Mouse (Mus musculus): ENCODE data around the gene Hoga1.
"Not testable (repeated sequence)": the region's sequence is repeated elsewhere in the genome, so short reads cannot be mapped to it uniquely, and the experiment has no call there.

Gene Hoga1

DNA sequence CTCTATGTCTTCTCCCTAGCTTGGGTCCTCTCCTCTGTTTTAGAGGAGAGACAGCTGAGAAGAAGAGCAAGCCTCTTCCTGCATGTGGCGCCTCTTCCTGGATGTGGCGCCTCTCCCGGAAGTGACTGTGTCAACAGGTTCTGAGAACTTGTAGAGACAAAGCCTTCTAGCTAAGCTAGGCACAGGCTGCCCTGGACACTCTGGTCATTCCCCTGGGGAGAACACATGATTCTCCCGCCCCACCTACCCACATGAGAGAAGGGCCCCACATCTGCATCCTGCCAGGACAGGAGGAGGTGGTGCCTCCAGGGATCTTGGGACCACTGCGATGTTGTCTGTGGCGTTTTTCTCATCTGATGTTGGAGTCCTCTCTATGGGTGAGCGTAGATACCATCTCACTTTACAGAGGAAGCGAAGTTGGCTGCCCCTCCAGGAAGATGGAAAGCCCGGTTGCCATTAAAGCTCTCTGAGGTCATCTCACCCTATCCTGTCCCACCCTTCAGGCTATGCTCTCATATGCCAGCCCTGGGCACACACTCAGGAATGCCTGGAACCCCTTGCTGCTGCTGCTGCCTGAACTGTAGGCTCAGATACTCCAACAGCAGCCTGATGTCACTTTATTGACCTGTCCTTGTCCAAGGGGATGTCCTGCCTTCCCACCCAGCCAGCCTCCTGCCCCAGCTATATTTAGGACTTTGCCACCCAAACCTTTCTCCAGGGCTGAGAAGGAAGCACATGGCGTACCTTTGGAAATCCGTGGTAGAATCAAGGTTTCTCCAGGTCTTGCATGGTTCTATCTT lies 23.2 kb downstream of the Hoga1 start:
- in situ Hi-C loops (cut with MboI, MseI): no loop called here

DNA sequence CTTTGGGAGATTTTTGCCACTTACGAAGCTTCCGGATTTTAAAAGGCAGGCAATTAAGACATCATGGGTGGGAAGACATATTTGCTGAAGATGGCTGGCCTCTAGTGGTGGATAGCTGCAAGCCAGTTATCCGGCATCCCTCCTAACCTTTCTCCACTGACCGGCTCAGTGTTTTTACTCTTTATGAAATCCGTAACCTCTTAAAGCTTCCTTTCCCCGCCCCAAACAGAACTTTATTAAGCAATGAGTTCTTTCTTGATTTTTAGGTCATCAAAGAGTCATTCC lies 23.8 kb downstream of the Hoga1 start:
- in situ Hi-C loops (cut with MboI, MseI): no loop called here

DNA sequence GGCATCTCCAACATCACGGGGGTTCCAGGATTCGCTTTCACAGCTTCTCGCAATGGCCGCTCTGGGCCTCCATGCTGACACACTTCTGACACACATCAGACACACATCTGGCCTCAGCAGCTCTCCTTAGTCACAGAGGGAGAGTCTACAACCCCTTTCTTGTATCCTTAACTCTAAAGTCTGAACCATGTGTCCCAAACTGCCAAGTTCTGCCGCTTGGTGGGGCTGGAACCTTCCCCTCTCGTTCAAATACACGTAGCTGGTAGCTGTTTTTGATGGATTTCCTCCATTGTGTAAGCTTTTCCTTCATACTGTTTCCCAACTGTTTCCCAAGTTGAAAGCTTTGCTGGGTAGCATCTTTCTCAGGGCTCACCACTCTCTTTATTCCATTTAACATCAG lies 25.8 kb downstream of the Hoga1 start:
- in situ Hi-C loops (cut with MboI, MseI): no loop called here

DNA sequence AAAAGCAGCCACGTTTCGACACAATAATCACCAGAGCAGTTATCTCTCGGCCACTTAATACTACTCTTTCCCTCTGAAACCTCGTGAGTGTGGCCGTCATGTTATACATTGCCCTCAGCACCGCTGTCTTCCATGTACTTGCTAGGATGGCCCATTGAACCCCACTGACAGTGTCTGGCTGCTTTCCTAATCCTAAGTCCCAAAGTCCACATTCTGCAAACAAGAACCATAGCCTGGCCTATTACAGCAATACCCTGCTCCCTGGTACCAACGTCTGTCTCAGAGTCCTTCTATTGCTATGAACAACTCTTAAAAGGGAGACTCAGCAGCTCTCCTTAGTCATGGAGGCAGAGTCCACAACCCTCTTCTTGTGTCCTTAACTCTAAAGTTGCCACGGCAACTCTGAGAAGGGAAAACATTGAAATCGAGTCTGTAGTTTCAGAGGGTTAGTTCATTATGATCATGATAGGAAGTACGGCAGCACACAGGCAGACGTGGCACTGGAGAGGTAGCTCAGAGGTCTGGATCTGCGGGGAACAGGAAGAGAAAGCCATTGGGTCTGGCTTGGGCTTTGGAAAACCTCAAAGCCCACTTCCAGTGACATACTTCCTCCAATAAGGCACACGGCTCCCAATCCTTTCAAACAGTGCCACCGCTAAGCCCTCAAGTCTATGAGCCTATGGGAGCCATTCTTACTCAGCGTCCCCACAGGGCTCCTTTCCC lies 26.6 kb downstream of the Hoga1 start:
- in situ Hi-C loops (cut with MboI, MseI): no loop called here

DNA sequence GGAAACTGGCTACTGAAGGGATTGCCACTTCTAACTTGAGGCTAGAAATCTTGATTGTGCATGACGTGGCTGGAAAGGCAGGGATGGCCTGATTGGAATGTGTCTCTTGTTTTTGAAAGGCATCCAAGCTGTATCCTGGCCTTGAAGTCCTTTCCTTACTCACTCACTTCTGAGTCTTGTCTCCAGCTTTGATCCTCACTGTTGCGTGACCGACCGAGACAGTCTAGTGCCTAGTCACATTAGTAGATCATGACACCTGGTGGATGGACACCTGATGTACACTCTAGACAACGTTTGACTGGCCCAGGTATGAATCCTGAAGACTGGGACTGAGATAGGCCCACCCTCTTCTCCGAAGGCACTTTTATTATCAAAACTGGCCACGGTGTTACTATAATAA lies 27.4 kb downstream of the Hoga1 start:
- in situ Hi-C loops (cut with MboI, MseI): no loop called here

- in situ Hi-C loops (cut with MboI, MseI): no loop called here
Measured at GRCm38 (mm10) chr19:42075051-42075450, 29.6 kb downstream of the Hoga1 start.

DNA sequence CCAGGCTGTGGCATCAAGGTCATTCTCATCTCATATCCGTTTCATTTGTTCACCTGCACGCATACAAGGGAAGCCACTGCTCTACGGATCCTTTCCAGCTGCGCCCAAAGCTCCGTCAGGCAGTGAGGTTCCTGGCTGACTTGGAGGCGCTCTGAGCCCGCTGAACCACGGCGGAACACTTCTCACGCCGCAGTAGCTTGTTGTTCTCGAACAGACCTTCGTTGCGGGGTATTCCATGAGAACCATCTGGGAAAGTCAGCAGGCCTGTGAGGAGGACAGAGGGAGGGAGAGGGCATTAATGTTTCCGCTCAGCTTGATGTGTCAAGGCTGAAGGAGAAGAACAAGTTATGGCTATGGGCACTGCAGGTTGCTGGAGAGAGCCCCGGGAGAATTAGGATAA lies 30.6 kb downstream of the Hoga1 start:
- in situ Hi-C loops (cut with MboI, MseI): no loop called here

- in situ Hi-C loops (cut with MboI, MseI): no loop called here
Measured at GRCm38 (mm10) chr19:42078566-42078965, 33.2 kb downstream of the Hoga1 start.

DNA sequence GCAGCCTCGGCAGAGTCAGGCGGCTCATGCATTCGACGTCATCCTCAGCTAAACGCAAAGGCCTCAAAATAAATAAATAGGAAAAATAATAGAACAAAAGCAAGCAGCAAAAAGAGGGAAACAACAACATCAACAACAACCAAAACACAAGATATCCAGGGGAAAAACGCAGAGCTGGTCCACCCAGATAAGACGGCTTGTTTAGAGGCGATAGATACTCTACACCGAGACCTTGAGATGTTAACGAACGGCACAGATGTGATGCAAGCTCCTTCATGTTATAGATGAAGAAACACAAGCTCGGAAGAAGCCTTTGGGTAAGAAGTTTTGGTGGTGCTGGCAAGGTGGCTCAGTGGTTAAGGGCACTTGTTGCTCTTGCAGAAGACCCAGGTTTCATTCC lies 33.6 kb downstream of the Hoga1 start:
- in situ Hi-C loops (cut with MboI, MseI): no loop called here

GRCm38 (mm10) chr19:42079950-42080349 lies 34.5 kb downstream of the Hoga1 start:
- in situ Hi-C loops (cut with MboI, MseI): no loop called here

GRCm38 (mm10) chr19:42080469-42080868 lies 35.1 kb downstream of the Hoga1 start:
- in situ Hi-C loops (cut with MboI, MseI): no loop called here

GRCm38 (mm10) chr19:42081613-42082012 lies 36.2 kb downstream of the Hoga1 start:
- in situ Hi-C loops (cut with MboI, MseI): not testable (repeated sequence)

GRCm38 (mm10) chr19:42085690-42086089 lies 40.3 kb downstream of the Hoga1 start:
- in situ Hi-C loops (cut with MboI, MseI): no loop called here

DNA sequence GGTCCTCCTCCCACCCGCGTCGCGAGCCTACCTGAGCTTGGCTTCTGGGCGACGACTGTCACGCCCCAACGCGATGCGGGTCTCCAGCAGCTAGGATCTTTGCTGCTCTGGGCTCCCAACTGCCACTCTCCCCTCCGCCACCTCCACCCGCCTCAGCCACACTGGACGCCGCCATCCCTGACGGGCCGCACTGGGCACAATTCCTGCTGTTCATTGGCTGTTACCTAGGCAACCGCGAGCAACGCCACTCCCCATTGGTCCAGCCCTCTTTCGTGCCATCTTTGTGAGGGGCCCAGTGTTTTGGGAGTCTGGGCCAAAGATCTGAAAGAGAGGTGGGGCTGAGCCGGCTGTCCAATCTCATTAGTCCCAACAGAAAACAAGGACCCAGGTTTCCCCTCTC lies 40.8 kb downstream of the Hoga1 start, which contains the start of gene Morn4:
TSS of gene Morn4 (minus strand) at position 192 of the 400 bp plus-strand sequence.
- in situ Hi-C loops (cut with MboI, MseI): no loop called here

DNA sequence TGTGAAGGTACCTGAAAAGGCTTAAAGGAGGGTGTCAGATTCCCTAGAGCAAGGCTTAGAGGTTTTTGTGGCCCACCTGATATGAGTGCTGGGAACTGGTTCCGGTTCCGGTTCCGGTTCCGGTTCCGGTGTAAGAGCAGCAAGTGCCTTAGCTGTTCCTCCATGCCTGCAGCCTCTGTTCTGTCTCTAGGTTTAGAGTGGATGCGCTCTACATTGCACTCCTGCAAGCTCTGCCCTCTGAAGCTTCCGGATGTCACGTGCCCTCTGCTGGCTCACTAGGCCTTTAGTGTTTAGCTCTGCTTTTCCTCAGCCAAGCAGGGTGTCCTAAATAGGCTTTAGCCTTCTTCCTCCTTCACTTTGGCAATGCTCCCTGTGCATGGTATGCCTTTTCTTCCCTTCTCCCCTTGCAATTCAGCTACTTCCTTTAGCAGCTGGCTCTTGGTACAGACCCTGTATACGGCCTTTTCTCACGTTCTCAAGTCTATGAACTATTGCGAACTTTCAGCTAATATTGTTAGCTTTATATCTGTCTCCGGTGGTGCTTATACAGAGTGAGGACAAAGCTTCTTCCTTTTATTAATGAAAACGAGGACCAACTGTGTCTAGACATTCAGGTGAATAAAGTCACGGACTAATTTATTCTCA lies 43.8 kb downstream of the Hoga1 start:
- in situ Hi-C loops (cut with MboI, MseI): no loop called here

GRCm38 (mm10) chr19:42089748-42090595 lies 44.6 kb downstream of the Hoga1 start, which contains the start of gene Pi4k2a:
Gene Pi4k2a, plus strand, starts transcription at chr19:42090470.
- in situ Hi-C loops (cut with MboI, MseI): no loop called here

DNA sequence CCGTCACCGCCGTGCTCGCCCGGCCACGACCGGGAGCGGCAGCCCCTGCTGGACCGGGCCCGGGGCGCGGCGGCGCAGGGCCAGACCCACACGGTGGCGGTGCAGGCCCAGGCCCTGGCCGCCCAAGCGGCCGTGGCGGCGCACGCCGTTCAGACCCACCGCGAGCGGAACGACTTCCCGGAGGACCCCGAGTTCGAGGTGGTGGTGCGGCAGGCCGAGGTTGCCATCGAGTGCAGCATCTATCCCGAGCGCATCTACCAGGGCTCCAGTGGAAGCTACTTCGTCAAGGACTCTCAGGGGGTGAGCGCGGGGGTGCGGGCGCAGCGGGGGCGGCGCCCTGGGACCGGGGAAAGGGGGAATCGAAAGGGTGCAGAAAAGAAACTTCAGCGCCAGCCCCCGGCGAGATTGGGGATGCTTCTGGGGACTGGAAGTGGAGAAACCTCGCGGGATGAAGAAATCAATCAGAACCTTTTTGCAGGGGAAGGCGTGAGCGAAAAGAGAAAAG lies 45.3 kb downstream of the Hoga1 start:
- in situ Hi-C loops (cut with MboI, MseI): no loop called here

GRCm38 (mm10) chr19:42099406-42099805 lies 54.0 kb downstream of the Hoga1 start:
- in situ Hi-C loops (cut with MboI, MseI): no loop called here

DNA sequence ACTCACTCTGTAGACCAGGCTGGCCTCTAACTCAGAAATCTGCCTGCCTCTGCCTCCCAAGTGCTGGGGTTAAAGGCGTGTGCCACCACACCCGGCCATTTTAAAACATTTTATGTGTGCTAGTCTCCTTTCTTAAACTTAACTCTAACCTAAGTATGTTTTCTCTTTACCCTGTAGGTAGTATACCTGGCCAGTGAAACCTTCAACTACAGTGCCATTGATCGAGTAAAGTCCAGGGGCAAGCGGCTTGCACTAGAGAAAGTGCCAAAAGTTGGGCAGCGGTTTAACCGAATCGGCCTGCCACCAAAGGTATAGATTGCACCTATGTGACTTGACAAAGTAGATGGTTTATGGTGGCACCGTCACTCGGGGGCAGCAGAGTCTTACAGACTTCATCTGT lies 59.3 kb downstream of the Hoga1 start:
- in situ Hi-C loops (cut with MboI, MseI): no loop called here

- in situ Hi-C loops (cut with MboI, MseI): no loop called here
Measured at GRCm38 (mm10) chr19:42115783-42116335, 70.4 kb downstream of the Hoga1 start.

DNA sequence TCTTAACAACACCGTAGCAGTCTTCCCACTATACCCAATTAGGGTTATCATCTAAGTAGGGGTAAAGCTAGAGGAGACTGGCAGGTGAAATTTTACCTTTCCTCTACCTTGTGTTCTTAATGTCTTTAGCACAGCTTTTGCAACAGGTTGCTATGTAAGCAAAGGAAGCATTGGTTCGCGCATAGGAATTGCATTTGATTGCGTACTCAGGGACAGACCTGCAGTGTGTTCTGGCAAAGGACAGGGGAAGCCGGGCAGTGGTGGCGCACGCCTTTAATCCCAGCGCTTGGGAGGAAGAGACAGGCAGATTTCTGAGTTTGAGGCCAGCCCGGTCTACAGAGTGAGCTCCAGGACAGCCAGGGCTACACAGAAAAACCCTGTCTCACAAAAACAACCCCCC lies 72.7 kb downstream of the Hoga1 start:
- in situ Hi-C loops (cut with MboI, MseI): no loop called here
